Mouse (Mus musculus) cortical plate, adult 2 months (tissue): Measurements from ENCODE around the gene Rasl11a. TPM values are rescaled to one million over a fixed set of nuclear protein-coding genes. Genes with fewer than 3 reads are reported as not detected.

ENCODE experiments used
- H3K27ac ChIP-seq: fragments of 200-500 bp; 2 replicates; pipeline ENCODE4 v1.5.1; 2012; ENCODE audit warnings: low read length, control low read depth, inconsistent platforms; ENCODE audit not compliant: insufficient read depth
- H3K4me1 ChIP-seq: fragments of 200-500 bp; 2 replicates; pipeline ENCODE4 v1.6.1; 2011; ENCODE audit warnings: low read length; ENCODE audit not compliant: control insufficient read depth, insufficient read depth
- H3K4me3 ChIP-seq: fragments of 200-500 bp; 2 replicates; pipeline ENCODE4 v1.5.1; 2011; ENCODE audit warnings: mild to moderate bottlenecking, low read length, control low read depth; ENCODE audit not compliant: insufficient read depth
- CTCF ChIP-seq: fragments of 200-500 bp; IDR thresholded peaks from 2 replicates; pipeline ENCODE4 v1.5.1; 2011; ENCODE audit warnings: mild to moderate bottlenecking, control low read depth, low read length; ENCODE audit not compliant: insufficient read depth; ENCODE audit errors: extremely low read depth
- POLR2A ChIP-seq: fragments of 200-500 bp; IDR thresholded peaks from 2 replicates; pipeline ENCODE4 v1.6.1; 2011; ENCODE audit warnings: mild to moderate bottlenecking, low read length, control low read depth; ENCODE audit not compliant: insufficient read depth; ENCODE audit errors: extremely low read depth
- polyA plus RNA-seq: library from polyadenylated mRNA; depleted of rRNA; stranded (reverse); fragments of >200 nt; gene quantifications from 2 replicates; pipeline ENCODE4 v1.2.3, GENCODE M21; 2012

The Rasl11a gene
- polyA plus RNA-seq, 1 experiment: 3.8 TPM

- H3K27ac ChIP-seq: no peak overlapping the region; the same call in 1 of the 2 replicates
- TF ChIP-seq CTCF (no peak), POLR2A (no peak)
Measured at GRCm38 (mm10) chr5:146823005-146823404, 21.9 kb upstream of the Rasl11a start.

GRCm38 (mm10) chr5:146829528-146829927, 15.3 kb upstream of the Rasl11a start:
- H3K4me3 ChIP-seq: no peak overlapping the region
- TF ChIP-seq POLR2A (no peak), CTCF (no peak)
- no peak overlapping the region for H3K27ac ChIP-seq
- no peaks in the 10 kb centered on the region for H3K4me1 ChIP-seq

More at GRCm38 (mm10) chr5:146823005-146823404, 21.9 kb upstream of the Rasl11a start:
- Histone ChIP-seq H3K4me3 (no peak overlapping the region), H3K4me1 (peaks cover 8% of the 10 kb centered on the region; the same call in 1 of the 2 replicates)

GRCm38 (mm10) chr5:146832435-146832768, 12.5 kb upstream of the Rasl11a start:
- TF ChIP-seq CTCF: no peak
- no peak for TF ChIP-seq POLR2A
- peak overlapping the region; percentile 94; the same call in 1 of the 2 replicates for H3K27ac ChIP-seq
- H3K4me1 ChIP-seq: no peaks in the 10 kb centered on the region
- peak overlapping the region; percentile 70 for H3K4me3 ChIP-seq

GRCm38 (mm10) chr5:146832769-146833448, 12.0 kb upstream of the Rasl11a start, which contains the start of gene Rpl21:
Gene Rpl21, plus strand, starts transcription at chr5:146832890.
- no peak for TF ChIP-seq CTCF
- TF ChIP-seq POLR2A: peak; percentile 98
- peak within 1 kb of the TSS; percentile 70 for H3K4me3 ChIP-seq
- H3K4me1 ChIP-seq: no peaks in the 10 kb centered on the region
- H3K27ac ChIP-seq: peak within 1 kb of the TSS; percentile 94

GRCm38 (mm10) chr5:146833673-146834201, 11.1 kb upstream of the Rasl11a start:
- H3K27ac ChIP-seq: 0 out of 2 replicates have a peak overlapping the region, but pooled peaks have one; percentile 94
- TF ChIP-seq CTCF (no peak), POLR2A (no peak)
- no peaks in the 10 kb centered on the region for H3K4me1 ChIP-seq
- H3K4me3 ChIP-seq: peak overlapping the region; percentile 70

GRCm38 (mm10) chr5:146834959-146835358, 9.9 kb upstream of the Rasl11a start:
- H3K4me3 ChIP-seq: no peak overlapping the region
- no peak overlapping the region for H3K27ac ChIP-seq
- no peaks in the 10 kb centered on the region for H3K4me1 ChIP-seq
- TF ChIP-seq CTCF (no peak), POLR2A (no peak)

- no peak overlapping the region for H3K4me3 ChIP-seq
- no peak for TF ChIP-seq POLR2A
- TF ChIP-seq CTCF: no peak
- H3K4me1 ChIP-seq: 0 out of 2 replicates have a peak, but pooled peaks cover 1% of the 10 kb centered on the region
- no peak overlapping the region for H3K27ac ChIP-seq
Measured at GRCm38 (mm10) chr5:146837967-146838720, 6.7 kb upstream of the Rasl11a start.

GRCm38 (mm10) chr5:146838836-146839648, 5.8 kb upstream of the Rasl11a start:
- Histone ChIP-seq H3K4me3 (no peak overlapping the region), H3K27ac (no peak overlapping the region), H3K4me1 (0 out of 2 replicates have a peak, but pooled peaks cover 1% of the 10 kb centered on the region)
- TF ChIP-seq CTCF (no peak), POLR2A (no peak)

GRCm38 (mm10) chr5:146839760-146840159, 5.1 kb upstream of the Rasl11a start:
- TF ChIP-seq POLR2A: no peak
- no peak for TF ChIP-seq CTCF
- H3K4me3 ChIP-seq: no peak overlapping the region
- no peak overlapping the region for H3K27ac ChIP-seq
- H3K4me1 ChIP-seq: peaks cover 1% of the 10 kb centered on the region; the same call in 1 of the 2 replicates
